In genomic region chr6:48840371-48840969, GRCm38 (mm10) we compare ENCODE assay signal across 8 mouse cellular contexts. TPM values are rescaled to one million over a fixed set of nuclear protein-coding genes. Genes with fewer than 3 reads are reported as not detected.
DNase-seq lines count a peak whose midpoint lies in the region; ATAC-seq and TF ChIP-seq lines count a peak whose summit lies in the region.

Tmem176a (plus strand) TSS chr6:48840919.

- in situ Hi-C loops in Patski (cut with MboI; ENCODE audit: low pct_unique_long_range_greater_than_20kb), result no loop called here

- POLR2A ChIA-PET in Patski (lab: Charles Lee), result interaction anchor here (0.9 to 5.4 kb wide), 10 partner anchors 10 to 31 kb away, joined by 3 to 34 read pairs (median 6); no protein-coding TSS in a partner anchor

- H3K36me3 ChIP-seq in forebrain, embryonic 10.5 days (replicated peaks), result no peaks in the 10 kb centered on the region

- ATAC-seq in Patski, result peak; percentile 44

- CTCF ChIA-PET in Patski (lab: Charles Lee), result interaction anchor here (0.8 to 7.3 kb wide), 13 partner anchors 9 to 195 kb away, joined by 3 to 73 read pairs (median 5); partner anchors contain the start of gene Gimap8

- H3K4me3 ChIP-seq in forebrain, embryonic 10.5 days, result peak within 1 kb of the TSS; percentile 43

- DNase-seq in CD4-positive, CD25-positive, alpha-beta regulatory T cell, adult 2 months (ENCODE audit: low read depth, low spot score), result peak; percentile 20
- peak; percentile 63 for DNase-seq in Patski (ENCODE audit: low read depth, low spot score)
- DNase-seq in forebrain, embryonic 10.5 days (ENCODE audit: extremely low spot score, low spot score), result no peak
- DNase-seq in heart, postnatal 10 days, result peak; percentile 53 to 71
- DNase-seq in layer of hippocampus, postnatal 14 days (ENCODE audit: low spot score in 2 of 2), result no peak
- peak; percentile 75 for DNase-seq in lung, postnatal 10 days
- peak; percentile 84 for DNase-seq in retina, postnatal 1 day
- no peak for DNase-seq in cerebellum, adult 18-20 months

- H3K27ac ChIP-seq in forebrain, embryonic 10.5 days, result peak within 1 kb of the TSS; percentile 80

- no peaks in the 10 kb centered on the region for H3K27me3 ChIP-seq in Patski
- no peaks in the 10 kb centered on the region for H3K27me3 ChIP-seq in forebrain, embryonic 10.5 days (ENCODE audit: poor library complexity, severe bottlenecking)

- TF ChIP-seq CTCF in Patski (IDR thresholded peaks at IDR 0.05), result no peak

- WGBS in forebrain, embryonic 10.5 days, result 53% methylated on average over 7 of the region's 7 CpGs

- intact Hi-C loops in heart, postnatal 10 days (cut with DNase I), result loop anchor here (2.0 kb wide), 1 partner anchor 18 kb away; no protein-coding TSS in a partner anchor

- H3K4me1 ChIP-seq in forebrain, embryonic 10.5 days, result peaks cover 30% of the 10 kb centered on the region

- no peaks in the 10 kb centered on the region for H3K9me3 ChIP-seq in forebrain, embryonic 10.5 days

RNA-seq across cellular contexts. Expression of gene Tmem176a, which starts in this region (rescaled TPM):
- polyA plus RNA-seq in Patski (2021), result 1,783 TPM
- 7.4 and 10.3 TPM in 2 replicates for polyA plus RNA-seq in forebrain, embryonic 10.5 days (2016; fragmentation: Nextera tagmentation; extraction: Ambion mirVana)
- total RNA-seq in heart, postnatal 10 days (2021), result 10 to 100 TPM; 22.4 to 27.5 TPM
- total RNA-seq in layer of hippocampus, postnatal 14 days (2021), result 10 to 100 TPM; 18.3 to 19.8 TPM

Comparison
In these comparisons a context has a peak if more than half of its experiments do, and no peak if none do; other contexts are left out.
1. RNA of gene Tmem176a (polyA plus RNA-seq): 1,783 TPM in Patski (single experiment); 7.4 to 10.3 TPM in forebrain, embryonic 10.5 days; every median in the first group is over 100 times any median in the second.
2. DNase-seq: peak in CD4-positive, CD25-positive, alpha-beta regulatory T cell, adult 2 months (single experiment), Patski (single experiment), heart, postnatal 10 days (2 of 2), lung, postnatal 10 days (single experiment) and retina, postnatal 1 day (single experiment); none in forebrain, embryonic 10.5 days (single experiment), layer of hippocampus, postnatal 14 days (0 of 2) and cerebellum, adult 18-20 months (0 of 2).